Mouse (Mus musculus): ENCODE measurements around the gene Bpifa3. TPM values are rescaled to one million over a fixed set of nuclear protein-coding genes. Genes with fewer than 3 reads are reported as not detected.
A peak's percentile ranks its signal among the peaks of the same experiment; 100 is the strongest.

Bpifa3 gene
- total and polyA plus RNA-seq, 2 experiments from 2014 or later, result not detected

DNA sequence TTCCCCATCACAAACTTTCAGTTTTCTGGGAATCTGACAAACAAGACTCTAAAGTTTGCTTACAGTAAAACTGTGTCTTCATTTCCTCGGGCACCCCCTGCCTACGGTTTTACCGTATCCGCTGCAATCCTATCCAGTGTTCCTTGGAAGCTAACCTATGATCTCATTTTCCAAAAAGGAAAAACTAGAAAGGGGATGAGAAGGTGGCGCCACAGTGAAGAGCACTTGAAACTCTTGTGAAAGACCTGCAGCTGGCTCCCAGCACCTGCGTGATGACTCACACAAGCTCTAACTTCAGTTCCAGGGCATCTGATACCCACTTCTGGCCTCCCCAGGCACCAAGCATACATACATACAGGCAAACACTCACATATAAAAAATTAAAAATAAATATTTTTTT, 55.2 kb downstream of the Bpifa3 start:
- Histone ChIP-seq H3K9me3 (replicated peaks; ENCODE audit: control insufficient read depth, low read length) (no peaks in the 10 kb centered on the region), H3K4me2 (ENCODE audit: low read depth, low read length) (no peak overlapping the region), H3K4me3 (ENCODE audit: low read depth, low read length) (no peak overlapping the region), H3K9ac (replicated peaks; ENCODE audit: low read depth, low read length) (no peak overlapping the region), H3K27me3 (ENCODE audit: control insufficient read depth, insufficient read depth, low read length) (no peaks in the 10 kb centered on the region), H3K36me3 (replicated peaks; ENCODE audit: control insufficient read depth, insufficient read depth, low read length) (no peaks in the 10 kb centered on the region), H3K4me1 (ENCODE audit: control insufficient read depth, insufficient read depth) (peaks cover 4% of the 10 kb centered on the region; the same call in 1 of the 2 replicates), H3K27ac (ENCODE audit: low read depth) (peak overlapping the region; percentile 36; the same call in 1 of the 2 replicates)
- DNase-seq (ENCODE audit: low spot score) (no peak), ATAC-seq (ENCODE audit: insufficient read depth, low read depth) (no peak)
- WGBS, result 79% methylated on average over 6 of the region's 6 CpGs
- TF ChIP-seq CTCF (IDR thresholded peaks at IDR 0.05; ENCODE audit: low read depth) (no peak), EP300 (IDR thresholded peaks at IDR 0.05; ENCODE audit: low read depth) (no peak)

DNA sequence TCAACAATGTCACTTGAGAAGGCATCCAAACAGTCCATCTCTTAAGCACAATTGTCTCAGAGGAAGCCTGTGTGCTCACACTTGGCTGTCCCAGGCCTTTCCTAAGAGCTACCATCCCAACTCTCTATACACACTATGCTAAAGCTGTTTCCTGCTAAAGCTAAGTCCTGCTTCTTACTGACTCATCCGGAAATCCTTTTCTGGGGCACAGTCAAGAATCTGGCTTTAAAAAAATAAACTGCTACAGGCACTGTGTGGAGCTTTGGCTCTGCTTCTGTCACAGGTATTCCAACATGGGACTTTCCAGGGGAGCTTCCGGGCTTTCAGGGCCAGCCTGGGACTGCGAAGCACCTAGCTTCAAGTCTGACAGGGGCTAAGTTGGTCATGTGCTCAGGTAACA, 55.6 kb downstream of the Bpifa3 start:
- Histone ChIP-seq H3K9me3 (replicated peaks; ENCODE audit: control insufficient read depth, low read length) (no peaks in the 10 kb centered on the region), H3K36me3 (replicated peaks; ENCODE audit: control insufficient read depth, insufficient read depth, low read length) (no peaks in the 10 kb centered on the region), H3K27me3 (ENCODE audit: control insufficient read depth, insufficient read depth, low read length) (no peaks in the 10 kb centered on the region), H3K4me1 (ENCODE audit: control insufficient read depth, insufficient read depth) (peaks cover 4% of the 10 kb centered on the region; the same call in 1 of the 2 replicates), H3K4me3 (ENCODE audit: low read depth, low read length) (no peak overlapping the region), H3K27ac (ENCODE audit: low read depth) (peak overlapping the region; percentile 36; the same call in 1 of the 2 replicates), H3K9ac (replicated peaks; ENCODE audit: low read depth, low read length) (no peak overlapping the region), H3K4me2 (ENCODE audit: low read depth, low read length) (no peak overlapping the region)
- ATAC-seq (ENCODE audit: insufficient read depth, low read depth) (0 out of 2 replicates have a peak, but pooled peaks have one; percentile 43), DNase-seq (ENCODE audit: low spot score) (peak; percentile 42)
- 64% methylated on average over 3 of the region's 3 CpGs for WGBS
- TF ChIP-seq EP300 (IDR thresholded peaks at IDR 0.05; ENCODE audit: low read depth) (no peak), CTCF (IDR thresholded peaks at IDR 0.05; ENCODE audit: low read depth) (no peak)

DNA sequence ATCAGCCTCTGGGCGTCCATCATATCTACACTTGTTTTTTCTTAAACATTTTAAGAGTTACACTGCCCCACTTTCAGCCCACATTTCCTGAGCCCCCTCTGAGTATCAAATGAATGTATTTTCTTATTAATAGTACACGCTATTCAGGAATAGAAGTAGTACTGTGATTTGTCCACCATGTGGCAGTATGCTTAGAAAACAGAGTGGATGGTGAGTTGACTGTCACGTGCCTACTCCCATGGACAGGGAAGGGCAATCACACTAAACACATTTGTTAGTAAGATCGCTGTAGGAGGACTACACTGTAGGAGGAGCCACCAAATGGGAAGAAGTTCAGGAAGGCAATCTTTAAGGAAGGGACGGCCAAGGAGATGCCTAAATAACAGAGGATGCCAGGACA, 57.3 kb downstream of the Bpifa3 start:
- WGBS, result 35% methylated on average over 5 of the region's 5 CpGs
- ATAC-seq (ENCODE audit: insufficient read depth, low read depth), result peak; percentile 22; the same call in 1 of the 2 replicates
- no peak overlapping the region for H3K4me3 ChIP-seq (ENCODE audit: low read depth, low read length)
- no peaks in the 10 kb centered on the region for H3K36me3 ChIP-seq (replicated peaks; ENCODE audit: control insufficient read depth, insufficient read depth, low read length)
- H3K4me2 ChIP-seq (ENCODE audit: low read depth, low read length), result no peak overlapping the region
- DNase-seq (ENCODE audit: low spot score), result peak; percentile 79
- H3K27me3 ChIP-seq (ENCODE audit: control insufficient read depth, insufficient read depth, low read length), result no peaks in the 10 kb centered on the region
- TF ChIP-seq CTCF (IDR thresholded peaks at IDR 0.05; ENCODE audit: low read depth) (peak; percentile 63), EP300 (IDR thresholded peaks at IDR 0.05; ENCODE audit: low read depth) (no peak)
- H3K27ac ChIP-seq (ENCODE audit: low read depth), result no peak overlapping the region
- H3K9me3 ChIP-seq (replicated peaks; ENCODE audit: control insufficient read depth, low read length), result no peaks in the 10 kb centered on the region
- peaks cover 10% of the 10 kb centered on the region for H3K4me1 ChIP-seq (ENCODE audit: control insufficient read depth, insufficient read depth)
- H3K9ac ChIP-seq (replicated peaks; ENCODE audit: low read depth, low read length), result no peak overlapping the region

Other genes starting within 250 kb of the Bpifa3 start
- gene Bpifb6, start 229.9 kb upstream of the Bpifa3 start, total RNA-seq (2014; rRNA removed; ENCODE audit: low replicate concordance), result not detected in 2 replicates
- not detected in 2 replicates for gene Bpifb6, start 229.9 kb upstream of the Bpifa3 start, polyA plus RNA-seq (2015; fragmentation: Nextera tagmentation; extraction: Ambion mirVana)
- not detected in 2 replicates for gene Bpifb3, start 212.1 kb upstream of the Bpifa3 start, total RNA-seq (2014; rRNA removed; ENCODE audit: low replicate concordance)
- gene Bpifb3, start 212.1 kb upstream of the Bpifa3 start, polyA plus RNA-seq (2015; fragmentation: Nextera tagmentation; extraction: Ambion mirVana), result not detected in 2 replicates
- not detected in 2 replicates for gene Bpifb4, start 192.1 kb upstream of the Bpifa3 start, total RNA-seq (2014; rRNA removed; ENCODE audit: low replicate concordance)
- not detected in 2 replicates for gene Bpifb4, start 192.1 kb upstream of the Bpifa3 start, polyA plus RNA-seq (2015; fragmentation: Nextera tagmentation; extraction: Ambion mirVana)
- not detected in 2 replicates for gene Bpifa6, start 155.4 kb upstream of the Bpifa3 start, total RNA-seq (2014; rRNA removed; ENCODE audit: low replicate concordance)
- gene Bpifa6, start 155.4 kb upstream of the Bpifa3 start, polyA plus RNA-seq (2015; fragmentation: Nextera tagmentation; extraction: Ambion mirVana), result not detected in 2 replicates
- gene Bpifa2, start 122.1 kb upstream of the Bpifa3 start, total RNA-seq (2014; rRNA removed; ENCODE audit: low replicate concordance), result not detected in 2 replicates
- not detected in 2 replicates for gene Bpifa2, start 122.1 kb upstream of the Bpifa3 start, polyA plus RNA-seq (2015; fragmentation: Nextera tagmentation; extraction: Ambion mirVana)
- gene Bpifa1, start 12.5 kb downstream of the Bpifa3 start, total RNA-seq (2014; rRNA removed; ENCODE audit: low replicate concordance), result not detected in 2 replicates
- gene Bpifa1, start 12.5 kb downstream of the Bpifa3 start, polyA plus RNA-seq (2015; fragmentation: Nextera tagmentation; extraction: Ambion mirVana), result 0.66 TPM in 1 of 2 replicates, not detected in the other
- gene Bpifa5, start 32.3 kb downstream of the Bpifa3 start, total RNA-seq (2014; rRNA removed; ENCODE audit: low replicate concordance), result not detected in 2 replicates
- gene Bpifa5, start 32.3 kb downstream of the Bpifa3 start, polyA plus RNA-seq (2015; fragmentation: Nextera tagmentation; extraction: Ambion mirVana), result not detected in 2 replicates
- 5.8 TPM in 1 of 2 replicates, not detected in the other for gene Bpifb1, start 60.5 kb downstream of the Bpifa3 start, total RNA-seq (2014; rRNA removed; ENCODE audit: low replicate concordance)
- 0.38 and 1.1 TPM in 2 replicates for gene Bpifb1, start 60.5 kb downstream of the Bpifa3 start, polyA plus RNA-seq (2015; fragmentation: Nextera tagmentation; extraction: Ambion mirVana)
- gene Bpifb5, start 93.4 kb downstream of the Bpifa3 start, total RNA-seq (2014; rRNA removed; ENCODE audit: low replicate concordance), result 1.2 TPM in 1 of 2 replicates, not detected in the other
- 0.18 and 0.37 TPM in 2 replicates for gene Bpifb5, start 93.4 kb downstream of the Bpifa3 start, polyA plus RNA-seq (2015; fragmentation: Nextera tagmentation; extraction: Ambion mirVana)
- not detected in 2 replicates for gene Bpifb9a, start 127.5 kb downstream of the Bpifa3 start, total RNA-seq (2014; rRNA removed; ENCODE audit: low replicate concordance)
- not detected in 2 replicates for gene Bpifb9a, start 127.5 kb downstream of the Bpifa3 start, polyA plus RNA-seq (2015; fragmentation: Nextera tagmentation; extraction: Ambion mirVana)
- not detected in 2 replicates for gene Bpifb9b, start 176.9 kb downstream of the Bpifa3 start, total RNA-seq (2014; rRNA removed; ENCODE audit: low replicate concordance)
- gene Bpifb9b, start 176.9 kb downstream of the Bpifa3 start, polyA plus RNA-seq (2015; fragmentation: Nextera tagmentation; extraction: Ambion mirVana), result not detected in 2 replicates
- 12.9 and 32.7 TPM in 2 replicates for gene Cdk5rap1, start 242.7 kb downstream of the Bpifa3 start, total RNA-seq (2014; rRNA removed; ENCODE audit: low replicate concordance)
- gene Cdk5rap1, start 242.7 kb downstream of the Bpifa3 start, polyA plus RNA-seq (2015; fragmentation: Nextera tagmentation; extraction: Ambion mirVana), result 20.5 and 24.9 TPM in 2 replicates